Mouse (Mus musculus) olfactory bulb, adult 2 months (tissue): ENCODE results near the gene Arid1b.

Experiments used
- CTCF ChIP-seq: fragments of 200-500 bp; IDR thresholded peaks from 2 replicates; pipeline ENCODE4 v1.5.1; 2012; ENCODE audit warnings: low read depth, mild to moderate bottlenecking, low read length, moderate library complexity; ENCODE audit not compliant: insufficient read depth
- POLR2A ChIP-seq: fragments of 200-500 bp; IDR thresholded peaks from 2 replicates; pipeline ENCODE4 v1.6.1; 2012; ENCODE audit warnings: mild to moderate bottlenecking, low read depth, low read length, moderate library complexity; ENCODE audit not compliant: insufficient read depth

GRCm38 (mm10) chr17:5000871-5001270 lies 6.7 kb downstream of the Arid1b start:
- no peak for TF ChIP-seq POLR2A
- TF ChIP-seq CTCF = no peak
